Mouse (Mus musculus): ENCODE results near the gene Gata3. TPM values are rescaled to one million over a fixed set of nuclear protein-coding genes. Genes with fewer than 3 reads are reported as not detected.

The Gata3 gene
- total and polyA plus RNA-seq, 3 experiments: 1.9 to 17.8 (median 13.5) TPM

- H3K27me3 ChIP-seq (ENCODE audit: insufficient read depth, low read length): peaks cover 21% of the 10 kb centered on the region
- DNase-seq (ENCODE audit: low spot score) (no peak), ATAC-seq (ENCODE audit: extremely low read depth, insufficient number of reproducible peaks, low FRiP score, poor library complexity, severe bottlenecking) (no peak)
- H3K4me3 ChIP-seq (ENCODE audit: low read depth, low read length): no peak overlapping the region; the same call in 1 of the 2 replicates
- TF ChIP-seq POLR2AphosphoS5 (IDR thresholded peaks at IDR 0.05; ENCODE audit: insufficient replicate concordance, low read depth, low read length) (no peak), GATA2 (IDR thresholded peaks at IDR 0.05; ENCODE audit: borderline replicate concordance, low read depth, low read length) (no peak), TAL1 (conservative IDR thresholded peaks at IDR 0.05; ENCODE audit: low read depth, low read length) (no peak), CTCF (IDR thresholded peaks at IDR 0.05; ENCODE audit: low read depth, low read length) (no peak), GATA1 (IDR thresholded peaks at IDR 0.05; ENCODE audit: borderline replicate concordance, low read length) (no peak)
- H3K4me1 ChIP-seq (ENCODE audit: insufficient read depth, low read depth, low read length): peaks cover 94% of the 10 kb centered on the region
- no peaks in the 10 kb centered on the region for H3K9me3 ChIP-seq (replicated peaks)
- no peaks in the 10 kb centered on the region for H3K36me3 ChIP-seq (replicated peaks)
Observed at GRCm38 (mm10) chr2:9893272-9893953, 3.6 kb upstream of the Gata3 start.

DNA sequence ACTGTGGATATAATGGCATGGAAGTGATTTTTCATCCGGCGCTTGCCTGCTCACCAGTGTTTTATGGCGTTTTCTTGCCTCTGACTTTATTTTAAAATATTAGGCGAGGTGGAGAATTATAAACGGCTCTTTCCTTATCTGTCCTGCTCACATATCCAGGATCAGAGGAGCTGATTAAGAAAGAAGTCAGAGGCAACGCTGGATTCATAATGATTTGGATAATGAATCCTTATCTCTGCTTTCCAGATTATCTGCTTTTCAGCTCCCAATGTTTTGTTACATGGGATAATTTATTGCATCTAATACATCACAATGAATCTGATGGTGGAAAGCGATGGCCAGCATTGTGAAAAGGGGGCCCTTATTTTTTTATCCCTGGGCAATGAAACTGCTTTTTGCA, 2.7 kb upstream of the Gata3 start:
- Histone ChIP-seq H3K27me3 (ENCODE audit: insufficient read depth, low read length) (peaks cover 14% of the 10 kb centered on the region), H3K4me1 (ENCODE audit: insufficient read depth, low read depth, low read length) (peaks cover 93% of the 10 kb centered on the region), H3K9me3 (replicated peaks) (no peaks in the 10 kb centered on the region), H3K36me3 (replicated peaks) (no peaks in the 10 kb centered on the region), H3K4me3 (ENCODE audit: low read depth, low read length) (no peak overlapping the region; the same call in 1 of the 2 replicates)
- ATAC-seq (ENCODE audit: extremely low read depth, insufficient number of reproducible peaks, low FRiP score, poor library complexity, severe bottlenecking): 0 out of 2 replicates have a peak, but pooled peaks have one; percentile 2
- no peak for TF ChIP-seq POLR2AphosphoS5 (IDR thresholded peaks at IDR 0.05; ENCODE audit: insufficient replicate concordance, low read depth, low read length)
- peak; percentile 69 for TF ChIP-seq TAL1 (conservative IDR thresholded peaks at IDR 0.05; ENCODE audit: low read depth, low read length)
- no peak for DNase-seq (ENCODE audit: low spot score)

- Histone ChIP-seq H3K27me3 (ENCODE audit: insufficient read depth, low read length) (no peaks in the 10 kb centered on the region), H3K9me3 (replicated peaks) (no peaks in the 10 kb centered on the region), H3K36me3 (replicated peaks) (peaks cover 6% of the 10 kb centered on the region), H3K4me1 (ENCODE audit: insufficient read depth, low read depth, low read length) (peaks cover 92% of the 10 kb centered on the region), H3K4me3 (ENCODE audit: low read depth, low read length) (no peak overlapping the region; the same call in 1 of the 2 replicates)
- TF ChIP-seq GATA2 (IDR thresholded peaks at IDR 0.05; ENCODE audit: borderline replicate concordance, low read depth, low read length): no peak
- no peak for TF ChIP-seq POLR2AphosphoS5 (IDR thresholded peaks at IDR 0.05; ENCODE audit: insufficient replicate concordance, low read depth, low read length)
- no peak for TF ChIP-seq TAL1 (conservative IDR thresholded peaks at IDR 0.05; ENCODE audit: low read depth, low read length)
- TF ChIP-seq CTCF (IDR thresholded peaks at IDR 0.05; ENCODE audit: low read depth, low read length): no peak
- TF ChIP-seq GATA1 (IDR thresholded peaks at IDR 0.05; ENCODE audit: borderline replicate concordance, low read length): no peak
- DNase-seq (ENCODE audit: low spot score) (no peak), ATAC-seq (ENCODE audit: extremely low read depth, insufficient number of reproducible peaks, low FRiP score, poor library complexity, severe bottlenecking) (no peak)
Observed at GRCm38 (mm10) chr2:9890906-9891305, 1.1 kb upstream of the Gata3 start.

- DNase-seq (ENCODE audit: low spot score): no peak
- TF ChIP-seq GATA2 (IDR thresholded peaks at IDR 0.05; ENCODE audit: borderline replicate concordance, low read depth, low read length): no peak
- TF ChIP-seq GATA1 (IDR thresholded peaks at IDR 0.05; ENCODE audit: borderline replicate concordance, low read length): no peak
- no peak for TF ChIP-seq POLR2AphosphoS5 (IDR thresholded peaks at IDR 0.05; ENCODE audit: insufficient replicate concordance, low read depth, low read length)
- no peak for TF ChIP-seq CTCF (IDR thresholded peaks at IDR 0.05; ENCODE audit: low read depth, low read length)
- no peak for TF ChIP-seq TAL1 (conservative IDR thresholded peaks at IDR 0.05; ENCODE audit: low read depth, low read length)
- peaks cover 10% of the 10 kb centered on the region for H3K36me3 ChIP-seq (replicated peaks)
- H3K4me1 ChIP-seq (ENCODE audit: insufficient read depth, low read depth, low read length): peaks cover 92% of the 10 kb centered on the region
- no peaks in the 10 kb centered on the region for H3K9me3 ChIP-seq (replicated peaks)
- H3K4me3 ChIP-seq (ENCODE audit: low read depth, low read length): peak overlapping the region; percentile 76; the same call in 1 of the 2 replicates
- peaks cover 3% of the 10 kb centered on the region for H3K27me3 ChIP-seq (ENCODE audit: insufficient read depth, low read length)
- ATAC-seq (ENCODE audit: extremely low read depth, insufficient number of reproducible peaks, low FRiP score, poor library complexity, severe bottlenecking): no peak
Observed at GRCm38 (mm10) chr2:9890251-9890650, 417 bp upstream of the Gata3 start.

DNA sequence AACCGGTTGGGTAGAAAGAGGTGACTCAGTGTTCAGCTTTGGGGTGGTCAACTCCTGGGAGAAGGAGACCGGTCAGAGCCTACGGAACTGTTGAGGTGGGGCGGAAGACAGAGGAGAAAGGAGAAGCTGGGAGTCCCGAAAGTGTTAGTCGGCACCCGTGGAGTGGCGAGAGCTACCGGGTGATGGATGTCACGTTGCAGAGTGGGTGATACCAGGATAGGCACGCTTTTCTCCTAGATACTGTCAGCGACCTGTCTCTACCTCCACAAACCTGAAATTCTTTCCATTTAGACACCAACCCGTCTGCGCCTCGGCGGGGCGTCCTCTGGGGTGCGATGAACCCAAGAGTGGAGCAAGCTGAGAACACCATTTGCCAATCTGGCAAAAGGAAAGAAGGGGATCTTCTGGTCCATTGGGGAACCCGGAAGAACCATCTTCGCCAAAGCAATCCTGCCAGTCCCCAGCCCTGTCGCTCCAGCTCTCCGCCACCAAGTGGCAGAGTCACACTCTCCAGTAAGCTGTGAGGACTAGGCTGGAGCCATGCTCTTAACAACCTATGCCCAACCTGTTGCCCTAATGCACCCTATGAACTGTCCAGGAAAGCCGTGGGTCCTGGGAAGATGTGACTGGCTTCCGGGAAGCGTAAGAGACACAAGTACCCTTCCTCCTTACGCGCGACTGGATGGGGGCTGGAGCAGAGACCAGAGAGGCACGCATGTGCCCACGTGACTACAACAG, 752 bp downstream of the Gata3 start, which contains the start of gene 9230102O04Rik:
9230102O04Rik (minus strand) TSS at position 628 of the 738 bp plus-strand sequence.
- ATAC-seq (ENCODE audit: extremely low read depth, insufficient number of reproducible peaks, low FRiP score, poor library complexity, severe bottlenecking): peak; percentile 85

GRCm38 (mm10) chr2:9887636-9888035, 2.2 kb downstream of the Gata3 start:
- Histone ChIP-seq H3K36me3 (replicated peaks) (peaks cover 32% of the 10 kb centered on the region), H3K9me3 (replicated peaks) (peaks cover 5% of the 10 kb centered on the region; the same call in 1 of the 2 replicates), H3K27me3 (ENCODE audit: insufficient read depth, low read length) (peaks cover 25% of the 10 kb centered on the region), H3K4me3 (ENCODE audit: low read depth, low read length) (peak overlapping the region; percentile 67), H3K4me1 (ENCODE audit: insufficient read depth, low read depth, low read length) (peaks cover 77% of the 10 kb centered on the region)
- no peak for TF ChIP-seq TAL1 (conservative IDR thresholded peaks at IDR 0.05; ENCODE audit: low read depth, low read length)
- no peak for TF ChIP-seq POLR2AphosphoS5 (IDR thresholded peaks at IDR 0.05; ENCODE audit: insufficient replicate concordance, low read depth, low read length)
- TF ChIP-seq CTCF (IDR thresholded peaks at IDR 0.05; ENCODE audit: low read depth, low read length): no peak
- TF ChIP-seq GATA2 (IDR thresholded peaks at IDR 0.05; ENCODE audit: borderline replicate concordance, low read depth, low read length): no peak
- TF ChIP-seq GATA1 (IDR thresholded peaks at IDR 0.05; ENCODE audit: borderline replicate concordance, low read length): no peak
- no peak for ATAC-seq (ENCODE audit: extremely low read depth, insufficient number of reproducible peaks, low FRiP score, poor library complexity, severe bottlenecking)
- DNase-seq (ENCODE audit: low spot score): no peak

More for the DNA sequence above, 752 bp downstream of the Gata3 start, which contains the start of gene 9230102O04Rik:
- H3K4me3 ChIP-seq (ENCODE audit: low read depth, low read length): peak within 1 kb of the TSS; percentile 76
- peaks cover 20% of the 10 kb centered on the region for H3K36me3 ChIP-seq (replicated peaks)
- H3K4me1 ChIP-seq (ENCODE audit: insufficient read depth, low read depth, low read length): peaks cover 83% of the 10 kb centered on the region
- TF ChIP-seq TAL1 (conservative IDR thresholded peaks at IDR 0.05; ENCODE audit: low read depth, low read length) (no peak), POLR2AphosphoS5 (IDR thresholded peaks at IDR 0.05; ENCODE audit: insufficient replicate concordance, low read depth, low read length) (no peak), CTCF (IDR thresholded peaks at IDR 0.05; ENCODE audit: low read depth, low read length) (no peak), GATA1 (IDR thresholded peaks at IDR 0.05; ENCODE audit: borderline replicate concordance, low read length) (no peak), GATA2 (IDR thresholded peaks at IDR 0.05; ENCODE audit: borderline replicate concordance, low read depth, low read length) (no peak)
- peak; percentile 82 for DNase-seq (ENCODE audit: low spot score)
- H3K27me3 ChIP-seq (ENCODE audit: insufficient read depth, low read length): peaks cover 12% of the 10 kb centered on the region
- no peaks in the 10 kb centered on the region for H3K9me3 ChIP-seq (replicated peaks)

All from G1E (cell line).